Mouse (Mus musculus): ENCODE data around the gene Scd3. TPM values are rescaled to one million over a fixed set of nuclear protein-coding genes. Genes with fewer than 3 reads are reported as not detected.
A peak's percentile ranks its signal among the peaks of the same experiment; 100 is the strongest.

The Scd3 gene
- polyA plus RNA-seq, 1 experiment = 0.13 TPM

- no peaks in the 10 kb centered on the region for H3K4me1 ChIP-seq (ENCODE audit: control insufficient read depth, insufficient read depth, low read length)
- 91% methylated on average over 1 of the region's 1 CpGs for WGBS
Measured at GRCm38 (mm10) chr19:44180502-44180901, 22.6 kb upstream of the Scd3 start.

GRCm38 (mm10) chr19:44183968-44184367 is 19.1 kb upstream of the Scd3 start:
- Histone ChIP-seq H3K27me3 (replicated peaks; ENCODE audit: control insufficient read depth, insufficient read depth, low read length) (no peaks in the 10 kb centered on the region), H3K4me3 (ENCODE audit: insufficient read depth, low read depth, low read length) (no peak overlapping the region), H3K36me3 (ENCODE audit: control insufficient read depth, insufficient read depth, low read length) (no peaks in the 10 kb centered on the region), H3K4me1 (ENCODE audit: control insufficient read depth, insufficient read depth, low read length) (no peaks in the 10 kb centered on the region), H3K27ac (ENCODE audit: insufficient read depth, low read depth, low read length) (no peak overlapping the region)
- DNase-seq = no peak
- WGBS = 66% methylated on average over 3 of the region's 3 CpGs
- no peak for TF ChIP-seq POLR2A (IDR thresholded peaks at IDR 0.05; ENCODE audit: low read depth, low read length)
- TF ChIP-seq CTCF (conservative IDR thresholded peaks at IDR 0.05; ENCODE audit: insufficient read depth, insufficient read length, low read depth, low read length) = no peak

More at GRCm38 (mm10) chr19:44180502-44180901, 22.6 kb upstream of the Scd3 start:
- no peak overlapping the region for H3K27ac ChIP-seq (ENCODE audit: insufficient read depth, low read depth, low read length)
- no peak overlapping the region for H3K4me3 ChIP-seq (ENCODE audit: insufficient read depth, low read depth, low read length)
- TF ChIP-seq CTCF (conservative IDR thresholded peaks at IDR 0.05; ENCODE audit: insufficient read depth, insufficient read length, low read depth, low read length) (no peak), POLR2A (IDR thresholded peaks at IDR 0.05; ENCODE audit: low read depth, low read length) (no peak)
- H3K27me3 ChIP-seq (replicated peaks; ENCODE audit: control insufficient read depth, insufficient read depth, low read length) = no peaks in the 10 kb centered on the region
- no peaks in the 10 kb centered on the region for H3K36me3 ChIP-seq (ENCODE audit: control insufficient read depth, insufficient read depth, low read length)
- DNase-seq = no peak

- WGBS = 79% methylated on average over 4 of the region's 4 CpGs
- H3K4me3 ChIP-seq (ENCODE audit: insufficient read depth, low read depth, low read length) = no peak overlapping the region
- DNase-seq = no peak
- TF ChIP-seq CTCF (conservative IDR thresholded peaks at IDR 0.05; ENCODE audit: insufficient read depth, insufficient read length, low read depth, low read length) (no peak), POLR2A (IDR thresholded peaks at IDR 0.05; ENCODE audit: low read depth, low read length) (no peak)
- H3K4me1 ChIP-seq (ENCODE audit: control insufficient read depth, insufficient read depth, low read length) = no peaks in the 10 kb centered on the region
- no peaks in the 10 kb centered on the region for H3K27me3 ChIP-seq (replicated peaks; ENCODE audit: control insufficient read depth, insufficient read depth, low read length)
- no peak overlapping the region for H3K27ac ChIP-seq (ENCODE audit: insufficient read depth, low read depth, low read length)
- no peaks in the 10 kb centered on the region for H3K36me3 ChIP-seq (ENCODE audit: control insufficient read depth, insufficient read depth, low read length)
Measured at GRCm38 (mm10) chr19:44189056-44189455, 14.0 kb upstream of the Scd3 start.

- WGBS = 24% methylated on average over 3 of the region's 3 CpGs
- no peaks in the 10 kb centered on the region for H3K4me1 ChIP-seq (ENCODE audit: control insufficient read depth, insufficient read depth, low read length)
- H3K4me3 ChIP-seq (ENCODE audit: insufficient read depth, low read depth, low read length) = no peak within 1 kb of the TSS
- TF ChIP-seq POLR2A (IDR thresholded peaks at IDR 0.05; ENCODE audit: low read depth, low read length) = no peak
- TF ChIP-seq CTCF (conservative IDR thresholded peaks at IDR 0.05; ENCODE audit: insufficient read depth, insufficient read length, low read depth, low read length) = no peak
- DNase-seq = no peak
- no peaks in the 10 kb centered on the region for H3K27me3 ChIP-seq (replicated peaks; ENCODE audit: control insufficient read depth, insufficient read depth, low read length)
- no peak within 1 kb of the TSS for H3K27ac ChIP-seq (ENCODE audit: insufficient read depth, low read depth, low read length)
- no peaks in the 10 kb centered on the region for H3K36me3 ChIP-seq (ENCODE audit: control insufficient read depth, insufficient read depth, low read length)
Measured at GRCm38 (mm10) chr19:44192342-44192741, 10.7 kb upstream of the Scd3 start, which contains the start of gene Pkd2l1. Pkd2l1 (minus strand) TSS chr19:44192442.

- no peaks in the 10 kb centered on the region for H3K36me3 ChIP-seq (ENCODE audit: control insufficient read depth, insufficient read depth, low read length)
- H3K4me1 ChIP-seq (ENCODE audit: control insufficient read depth, insufficient read depth, low read length) = no peaks in the 10 kb centered on the region
- DNase-seq = peak; percentile 29
- TF ChIP-seq POLR2A (IDR thresholded peaks at IDR 0.05; ENCODE audit: low read depth, low read length) = no peak
- no peak for TF ChIP-seq CTCF (conservative IDR thresholded peaks at IDR 0.05; ENCODE audit: insufficient read depth, insufficient read length, low read depth, low read length)
- H3K27me3 ChIP-seq (replicated peaks; ENCODE audit: control insufficient read depth, insufficient read depth, low read length) = no peaks in the 10 kb centered on the region
- WGBS = 62% methylated on average over 7 of the region's 7 CpGs
- H3K4me3 ChIP-seq (ENCODE audit: insufficient read depth, low read depth, low read length) = no peak overlapping the region
- H3K27ac ChIP-seq (ENCODE audit: insufficient read depth, low read depth, low read length) = no peak overlapping the region
Measured at GRCm38 (mm10) chr19:44193906-44194305, 9.2 kb upstream of the Scd3 start.

GRCm38 (mm10) chr19:44195138-44195537 is 7.9 kb upstream of the Scd3 start:
- DNase-seq = peak; percentile 55
- no peaks in the 10 kb centered on the region for H3K4me1 ChIP-seq (ENCODE audit: control insufficient read depth, insufficient read depth, low read length)
- H3K27me3 ChIP-seq (replicated peaks; ENCODE audit: control insufficient read depth, insufficient read depth, low read length) = no peaks in the 10 kb centered on the region
- H3K36me3 ChIP-seq (ENCODE audit: control insufficient read depth, insufficient read depth, low read length) = no peaks in the 10 kb centered on the region
- no peak overlapping the region for H3K27ac ChIP-seq (ENCODE audit: insufficient read depth, low read depth, low read length)
- H3K4me3 ChIP-seq (ENCODE audit: insufficient read depth, low read depth, low read length) = no peak overlapping the region
- TF ChIP-seq CTCF (conservative IDR thresholded peaks at IDR 0.05; ENCODE audit: insufficient read depth, insufficient read length, low read depth, low read length) (peak; percentile 74), POLR2A (IDR thresholded peaks at IDR 0.05; ENCODE audit: low read depth, low read length) (no peak)
- 16% methylated on average over 7 of the region's 7 CpGs for WGBS

GRCm38 (mm10) chr19:44197053-44197852 is 5.8 kb upstream of the Scd3 start:
- TF ChIP-seq POLR2A (IDR thresholded peaks at IDR 0.05; ENCODE audit: low read depth, low read length) (no peak), CTCF (conservative IDR thresholded peaks at IDR 0.05; ENCODE audit: insufficient read depth, insufficient read length, low read depth, low read length) (no peak)
- WGBS = 81% methylated on average over 10 of the region's 10 CpGs

More at GRCm38 (mm10) chr19:44197053-44197852, 5.8 kb upstream of the Scd3 start:
- Histone ChIP-seq H3K4me1 (ENCODE audit: control insufficient read depth, insufficient read depth, low read length) (no peaks in the 10 kb centered on the region), H3K36me3 (ENCODE audit: control insufficient read depth, insufficient read depth, low read length) (no peaks in the 10 kb centered on the region), H3K27ac (ENCODE audit: insufficient read depth, low read depth, low read length) (no peak overlapping the region), H3K4me3 (ENCODE audit: insufficient read depth, low read depth, low read length) (no peak overlapping the region), H3K27me3 (replicated peaks; ENCODE audit: control insufficient read depth, insufficient read depth, low read length) (no peaks in the 10 kb centered on the region)
- DNase-seq = no peak

Data from kidney, adult 2 months (tissue).